Mouse (Mus musculus) CH12F3 (cell line): ENCODE measurements around the gene Jup.

Experiments
- in situ Hi-C: fragments of 300-500 bp; cut with MboI; formaldehyde crosslinking; loops from 2 replicates; pipeline ENCODE4 v1.14.3; 2020; ENCODE audit warnings: low sequenced_read_pairs

Gene Jup

DNA sequence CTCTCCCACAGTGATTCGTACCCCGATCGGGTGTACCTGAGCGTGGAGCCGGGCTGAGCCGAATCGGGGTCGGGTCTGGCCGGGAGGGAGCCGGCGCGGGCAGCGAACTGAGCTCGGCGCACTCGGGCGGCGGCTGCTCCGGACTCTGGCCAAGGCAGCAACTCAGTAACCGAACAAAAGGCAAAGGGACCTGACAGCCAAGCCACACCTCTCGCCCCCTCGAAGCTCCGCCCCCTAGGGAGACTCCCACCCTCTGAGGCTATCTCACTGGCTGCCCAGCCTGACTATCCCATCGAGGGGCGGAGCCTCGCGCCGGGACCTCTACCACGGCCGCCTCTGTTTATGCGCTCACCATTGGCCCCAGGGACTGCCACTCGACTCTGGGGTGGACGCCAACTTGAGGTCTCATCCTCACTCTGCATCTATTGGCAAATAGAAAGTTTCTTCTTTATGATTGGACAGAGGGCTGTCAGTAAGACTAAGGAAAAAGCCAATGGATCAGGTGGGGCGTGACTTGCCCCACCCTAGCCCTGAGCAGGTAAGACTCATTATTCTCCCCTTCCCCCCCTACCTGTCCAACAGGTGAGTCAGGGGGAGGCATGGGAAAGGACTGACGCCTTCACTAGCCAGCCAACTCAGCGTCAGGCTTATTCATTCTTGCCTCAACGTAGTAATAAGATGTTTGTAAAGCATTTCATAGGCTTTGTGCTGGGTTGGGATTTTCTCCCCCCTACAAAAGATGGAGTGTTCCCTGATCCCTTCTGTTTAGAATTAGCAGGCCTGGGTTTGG, at the start of gene Jup:
Gene Jup (minus strand): TSS at position 164 of the 790 bp plus-strand sequence.
- in situ Hi-C loops = no loop called here

- in situ Hi-C loops = no loop called here
These were observed 45.1 kb upstream of the Jup start for GRCm38 (mm10) chr11:100442625-100443024.

GRCm38 (mm10) chr11:100441797-100442196, 44.2 kb upstream of the Jup start, which contains the start of the genes Nt5c3b and Klhl10:
Gene Nt5c3b (minus strand): TSS chr11:100441808.
Gene Klhl10 (plus strand): TSS chr11:100441917.
- in situ Hi-C loops = no loop called here

GRCm38 (mm10) chr11:100440691-100441522, 43.3 kb upstream of the Jup start:
- in situ Hi-C loops = no loop called here

DNA sequence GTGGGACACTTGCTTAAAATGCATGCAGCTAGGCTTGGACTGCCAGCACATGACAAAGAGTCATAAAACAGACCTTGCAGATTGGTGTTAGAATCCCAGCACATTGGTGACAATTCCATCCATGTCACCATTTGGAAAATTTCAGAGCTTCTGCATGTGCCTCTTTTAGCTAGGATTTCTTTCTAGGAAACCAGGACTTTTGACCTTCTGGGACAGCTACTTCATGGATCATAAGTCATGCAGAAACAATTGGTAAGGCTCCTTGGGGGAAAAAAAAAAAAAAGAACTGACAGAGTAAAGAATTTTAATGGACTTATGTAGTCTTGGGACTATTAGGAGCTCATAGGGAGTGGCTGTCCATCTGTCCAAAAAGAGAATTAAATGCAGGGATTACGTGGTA, 40.3 kb upstream of the Jup start:
- in situ Hi-C loops = no loop called here

GRCm38 (mm10) chr11:100435678-100436246, 38.2 kb upstream of the Jup start:
- in situ Hi-C loops = no loop called here

GRCm38 (mm10) chr11:100432002-100432401, 34.4 kb upstream of the Jup start:
- in situ Hi-C loops = no loop called here

GRCm38 (mm10) chr11:100430052-100430451, 32.5 kb upstream of the Jup start:
- in situ Hi-C loops = no loop called here

- in situ Hi-C loops = no loop called here
These were observed 31.1 kb upstream of the Jup start for GRCm38 (mm10) chr11:100428612-100429199.

- in situ Hi-C loops = no loop called here
These were observed 29.3 kb upstream of the Jup start for GRCm38 (mm10) chr11:100426820-100427219.

DNA sequence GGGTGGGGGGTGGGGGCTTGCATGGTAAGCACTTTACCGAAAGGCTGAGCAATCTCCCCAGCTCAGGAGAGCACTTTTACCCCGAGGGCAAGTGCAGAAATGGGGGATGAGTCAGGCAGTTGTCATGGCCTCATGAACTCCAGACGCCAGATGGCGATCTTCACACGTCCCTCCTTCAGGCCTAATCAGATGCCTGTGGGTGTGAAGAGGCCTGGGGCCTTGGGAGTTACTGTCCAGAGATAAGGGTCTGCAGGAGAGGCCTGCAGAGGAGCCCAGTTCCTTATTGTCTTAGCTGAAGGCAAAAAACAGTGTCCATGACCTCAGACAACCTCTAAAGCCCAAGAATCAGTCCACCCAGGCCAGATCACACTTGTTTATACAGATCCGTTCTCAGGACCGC, 28.3 kb upstream of the Jup start:
- in situ Hi-C loops = no loop called here

GRCm38 (mm10) chr11:100423836-100424235, 26.3 kb upstream of the Jup start:
- in situ Hi-C loops = no loop called here

DNA sequence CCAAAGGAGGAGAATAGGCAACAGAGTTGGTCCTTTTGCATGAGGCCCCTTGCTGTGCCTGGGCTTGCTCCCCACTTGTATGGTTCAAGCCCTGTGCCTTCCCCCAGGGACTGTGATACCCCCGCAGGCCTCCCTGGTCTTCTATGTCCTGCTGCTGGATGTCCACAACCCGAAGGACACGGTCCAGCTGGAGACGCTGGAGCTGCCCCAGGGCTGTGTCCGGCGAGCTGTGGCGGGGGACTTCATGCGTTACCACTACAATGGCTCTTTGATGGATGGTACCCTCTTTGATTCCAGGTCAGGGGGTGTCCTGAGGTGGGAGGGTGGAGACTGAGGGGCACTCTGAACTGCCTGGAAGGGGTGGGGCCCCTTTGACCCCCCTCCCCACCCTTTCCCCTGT, 24.0 kb upstream of the Jup start:
- in situ Hi-C loops = no loop called here

DNA sequence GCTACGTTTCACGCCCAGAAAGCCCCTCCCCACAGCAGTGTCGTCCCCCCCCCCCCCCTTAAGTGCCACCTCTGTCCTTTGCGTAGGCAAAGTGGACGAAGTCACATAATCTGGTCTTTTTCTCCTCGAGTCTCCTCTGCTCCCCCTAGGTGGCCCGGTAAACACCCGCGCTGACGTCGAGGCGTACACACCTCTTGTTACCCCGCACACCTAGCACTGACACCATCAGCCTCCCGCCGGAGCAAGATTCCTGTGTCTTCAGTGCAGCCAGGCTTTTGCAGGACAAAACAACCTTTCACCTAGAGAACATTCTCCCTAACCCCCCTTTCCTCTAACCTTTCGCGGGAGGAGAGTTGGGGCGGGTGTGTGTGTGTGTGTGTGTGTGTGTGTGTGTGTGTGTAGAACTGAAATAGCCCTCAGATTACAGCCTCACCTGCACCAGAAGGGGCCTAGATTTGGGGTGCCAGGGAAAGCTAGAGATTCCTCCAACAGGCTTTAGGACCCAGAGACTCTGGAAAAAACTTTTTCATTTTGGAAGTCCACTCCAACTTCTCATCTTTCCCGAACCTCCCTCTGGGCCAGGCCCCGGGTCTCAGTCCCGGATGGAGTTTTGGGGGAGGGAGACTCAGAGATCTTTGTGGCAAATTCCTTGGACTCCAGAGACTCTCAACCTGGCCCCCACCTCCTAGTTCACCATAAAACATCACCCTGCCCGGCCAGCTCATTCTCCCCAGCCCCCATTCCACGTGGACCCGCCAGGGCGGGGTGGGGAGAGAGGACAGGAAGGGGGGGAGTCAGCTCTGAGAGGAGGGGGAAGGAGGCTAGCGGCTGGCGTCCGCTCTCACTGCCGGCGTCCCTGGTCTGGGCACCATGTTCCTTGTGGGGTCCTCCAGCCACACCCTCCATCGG, 17.6 kb upstream of the Jup start, which contains the start of gene Fkbp10:
Gene Fkbp10 (plus strand): TSS at position 784 of the 909 bp plus-strand sequence.
- in situ Hi-C loops = no loop called here

DNA sequence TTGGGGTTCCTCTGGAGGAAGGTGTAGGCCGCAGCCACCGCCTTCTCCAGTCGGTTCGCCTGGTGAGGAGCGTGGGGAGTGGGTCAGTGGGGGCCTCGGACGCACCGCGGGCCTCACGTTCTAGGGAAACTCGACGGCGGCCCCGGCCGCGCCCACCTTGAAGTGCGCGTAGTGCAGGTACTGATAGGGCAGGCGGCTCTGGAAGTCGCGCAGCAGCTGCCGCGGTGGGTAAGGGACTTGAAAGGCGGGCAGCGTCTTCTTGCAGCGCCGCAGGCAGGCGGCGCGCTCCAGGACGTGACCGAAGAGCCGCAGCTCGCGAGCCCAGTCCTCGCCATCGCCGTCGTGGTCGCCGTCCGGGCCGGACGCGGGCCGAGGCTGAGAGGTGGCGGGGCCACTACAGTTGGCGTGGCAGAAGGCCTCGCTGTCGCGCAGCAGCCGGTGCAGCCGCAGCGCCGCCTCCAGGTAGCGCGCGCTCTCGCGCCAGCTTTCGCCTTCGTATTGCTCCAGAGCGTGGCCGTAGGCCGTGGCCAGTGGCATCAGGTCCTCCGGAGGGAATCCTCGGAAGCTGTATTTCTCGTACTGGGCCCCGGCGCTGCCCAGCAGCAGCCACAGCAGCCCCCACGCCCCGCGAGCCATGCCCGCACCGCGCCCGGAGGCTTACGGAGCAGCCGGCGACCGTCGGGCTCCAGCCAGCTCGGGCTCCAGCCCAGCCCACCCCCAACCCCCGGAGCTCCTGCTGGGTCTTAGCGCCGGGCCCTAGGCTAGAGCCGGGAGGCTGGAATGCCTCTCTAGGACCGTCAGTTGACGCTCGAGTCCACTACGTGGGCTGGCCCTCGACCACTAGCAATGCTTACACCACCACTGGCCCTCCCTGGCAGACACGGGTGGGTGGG, 16.7 kb upstream of the Jup start, which contains the start of gene P3h4:
Gene P3h4 (minus strand): TSS at position 816 of the 893 bp plus-strand sequence.
- in situ Hi-C loops = no loop called here

- in situ Hi-C loops = no loop called here
These were observed 16.0 kb upstream of the Jup start for GRCm38 (mm10) chr11:100413541-100413940.

DNA sequence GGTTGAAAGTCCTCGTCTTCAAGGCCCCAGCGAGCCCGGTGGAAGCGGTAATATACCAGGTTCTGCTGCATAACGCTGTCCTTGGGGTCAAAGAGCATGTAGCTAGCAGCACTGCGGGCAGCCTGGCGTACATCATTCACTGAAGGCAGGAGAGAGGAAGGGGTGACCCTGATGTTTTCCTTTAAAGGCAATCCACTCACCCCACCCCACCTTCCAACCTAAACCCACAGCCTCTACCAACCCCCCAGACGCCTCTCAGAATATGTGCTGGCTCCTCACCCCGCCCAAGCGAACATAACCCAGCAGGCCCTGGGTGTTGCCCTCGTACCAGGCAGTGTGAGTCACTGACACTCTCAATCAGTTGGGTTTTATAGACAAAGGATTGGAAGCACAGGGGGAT, 14.2 kb upstream of the Jup start:
- in situ Hi-C loops = no loop called here

DNA sequence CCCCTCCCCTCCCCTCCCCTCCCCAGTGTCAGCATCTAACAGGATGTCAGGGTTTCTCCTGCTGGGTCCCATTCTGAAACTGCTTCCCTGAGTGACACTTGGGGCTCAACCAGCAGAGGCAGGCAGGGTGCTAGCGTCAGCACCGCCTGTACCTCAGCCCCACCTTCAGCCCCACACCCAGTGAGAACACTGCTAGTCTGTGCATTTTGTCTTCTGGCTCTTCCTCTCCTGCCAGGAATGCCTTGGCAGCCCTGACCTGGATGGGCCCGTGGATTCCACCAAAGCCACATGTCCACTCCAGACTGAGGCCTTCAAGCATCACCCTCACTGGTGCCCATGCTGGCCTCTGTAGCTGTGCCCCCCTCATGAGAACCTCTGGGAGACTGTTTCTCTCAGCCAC, 12.1 kb upstream of the Jup start:
- in situ Hi-C loops = loop anchor here (5.0 kb wide), 1 partner anchor 37 kb away; no protein-coding TSS in a partner anchor
